Mouse (Mus musculus) ES-E14 (cell line): ENCODE data around the gene Rnf39. TPM values are rescaled to one million over a fixed set of nuclear protein-coding genes. Genes with fewer than 3 reads are reported as not detected.

Source experiments
- DNase-seq: peaks from one replicate; pipeline ENCODE4 v3.0.0-alpha.2; 2013; ENCODE audit warnings: low read depth, low spot score
- H3K27ac ChIP-seq: 2 replicates; pipeline ENCODE4 v1.5.1; 2012; ENCODE audit warnings: low read depth, mild to moderate bottlenecking, low read length, moderate library complexity, mixed read lengths; ENCODE audit not compliant: poor library complexity, insufficient read depth, severe bottlenecking
- H3K36me3 ChIP-seq: 2 replicates; pipeline ENCODE4 v1.6.1; 2012; ENCODE audit warnings: mild to moderate bottlenecking, low read length, moderate library complexity, mixed read lengths; ENCODE audit not compliant: control insufficient read depth, poor library complexity, insufficient read depth, severe bottlenecking
- H3K4me1 ChIP-seq, 2 experiments: fragments of 150-350 bp in 1 of 2; sonication (generic) in 1 of 2; 2 replicates each; pipeline ENCODE4 v1.6.1; 2012; ENCODE audit warnings: low read length in 2 of 2, mild to moderate bottlenecking in 1 of 2, mixed read lengths in 1 of 2; ENCODE audit not compliant: control insufficient read depth in 2 of 2, insufficient read depth in 2 of 2, poor library complexity in 1 of 2
- H3K4me3 ChIP-seq, 2 experiments: fragments of 150-350 bp in 1 of 2; sonication (generic) in 1 of 2; 2 replicates each; pipeline ENCODE4 v1.5.1; 2012; ENCODE audit warnings: low read length in 2 of 2, low read depth in 1 of 2, mild to moderate bottlenecking in 1 of 2, mixed read lengths in 1 of 2; ENCODE audit not compliant: insufficient read depth in 1 of 2, poor library complexity in 1 of 2, severe bottlenecking in 1 of 2
- H3K9ac ChIP-seq: 2 replicates; pipeline ENCODE4 v1.6.1; 2012; ENCODE audit warnings: low read depth, mild to moderate bottlenecking, low read length, mixed read lengths; ENCODE audit not compliant: poor library complexity, insufficient read depth, severe bottlenecking
- H3K9me3 ChIP-seq: fragments of 150-350 bp; sonication (generic); 2 replicates; pipeline ENCODE4 v1.6.1; 2012; ENCODE audit warnings: low read depth, mild to moderate bottlenecking, low read length; ENCODE audit not compliant: control insufficient read depth, insufficient read depth
- CHD2 ChIP-seq: IDR thresholded peaks from 2 replicates; pipeline ENCODE4 v1.6.1; 2014; ENCODE audit warnings: mild to moderate bottlenecking, low read depth, low read length, inconsistent platforms
- HCFC1 ChIP-seq: IDR thresholded peaks from 2 replicates; pipeline ENCODE4 v1.6.1; 2012; ENCODE audit warnings: low read length, inconsistent platforms, borderline replicate concordance; ENCODE audit not compliant: insufficient read depth
- MAFK ChIP-seq: IDR thresholded peaks from 2 replicates; pipeline ENCODE4 v1.6.1; 2014; ENCODE audit warnings: mild to moderate bottlenecking, low read depth, low read length, inconsistent platforms; ENCODE audit not compliant: insufficient read depth
- ZC3H11A ChIP-seq: IDR thresholded peaks from 2 replicates; pipeline ENCODE4 v1.6.1; 2012; ENCODE audit warnings: low read depth, mild to moderate bottlenecking, inconsistent platforms, low read length, borderline replicate concordance
- ZNF384 ChIP-seq: IDR thresholded peaks from 2 replicates; pipeline ENCODE4 v1.6.1; 2012; ENCODE audit warnings: low read depth, low read length, inconsistent platforms
- in situ Hi-C, 2 experiments: fragments of 600-800 bp; cut with MboI; formaldehyde crosslinking; loops; one replicate each; pipeline ENCODE4 v1.15.1; 2025; ENCODE audit warnings: low sequenced_read_pairs in 2 of 2, inconsistent platforms in 1 of 2; ENCODE audit not compliant: unreplicated experiment in 2 of 2
- total RNA-seq: library from RNA; depleted of rRNA; stranded (reverse); fragments of 300-350 nt; gene quantifications from 2 replicates; pipeline ENCODE4 v1.2.3, GENCODE M21; 2012

The Rnf39 gene
- total RNA-seq, 1 experiment: 1.9 TPM

- H3K4me1 ChIP-seq: peaks cover 37 to 44% of the 10 kb centered on the region in 2 experiments
- H3K27ac ChIP-seq: peak overlapping the region; percentile 100
- DNase-seq: no peak
- H3K9ac ChIP-seq: peak overlapping the region; percentile 84
- no peak overlapping the region for H3K4me3 ChIP-seq
- no peaks in the 10 kb centered on the region for H3K9me3 ChIP-seq
- no peak for TF ChIP-seq HCFC1
- no peak for TF ChIP-seq MAFK
- no peak for TF ChIP-seq ZC3H11A
- no peak for TF ChIP-seq ZNF384
- TF ChIP-seq CHD2: no peak
- peaks cover 8% of the 10 kb centered on the region for H3K36me3 ChIP-seq
- in situ Hi-C loops: no loop called here
These were observed 30.1 kb downstream of the Rnf39 start for GRCm38 (mm10) chr17:36972791-36973190.

DNA sequence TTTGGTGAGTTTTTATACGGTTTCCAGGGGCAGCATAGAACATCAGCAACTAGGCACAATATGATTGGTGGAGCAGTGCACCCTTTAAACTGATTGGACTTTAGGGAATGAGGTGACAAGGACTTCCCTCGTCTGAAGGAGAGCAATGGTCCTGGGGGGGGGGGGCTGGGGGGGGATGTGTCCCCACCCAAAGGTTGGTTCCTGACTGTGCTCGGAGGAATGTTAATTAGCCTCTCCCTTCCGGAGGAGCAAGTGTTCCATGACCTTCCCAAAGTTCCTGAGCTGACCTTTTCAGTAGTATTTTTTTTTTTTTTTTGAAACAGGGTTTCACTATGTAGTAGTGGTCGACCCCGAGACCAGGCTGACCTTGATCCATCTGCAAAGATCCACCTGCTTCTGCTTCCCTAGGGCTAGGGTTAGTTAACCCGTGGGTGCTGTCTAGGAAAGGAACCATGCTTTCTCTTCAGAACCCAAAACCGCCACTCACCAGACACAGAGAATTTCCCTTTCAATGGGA lies 30.6 kb downstream of the Rnf39 start:
- H3K9me3 ChIP-seq: no peaks in the 10 kb centered on the region
- peaks cover 37 to 44% of the 10 kb centered on the region in 2 experiments for H3K4me1 ChIP-seq
- H3K36me3 ChIP-seq: peaks cover 6% of the 10 kb centered on the region
- peak; percentile 74 for DNase-seq
- H3K4me3 ChIP-seq: no peak overlapping the region
- peak overlapping the region; percentile 100 for H3K27ac ChIP-seq
- H3K9ac ChIP-seq: peak overlapping the region; percentile 84; the same call in 1 of the 2 replicates
- TF ChIP-seq MAFK (no peak), ZNF384 (peak; percentile 98), HCFC1 (no peak), ZC3H11A (no peak), CHD2 (0 out of 2 replicates have a peak, but pooled peaks have one; percentile 29)
- in situ Hi-C loops: no loop called here

- peak within 1 kb of the TSS; percentile 93 for H3K27ac ChIP-seq
- H3K9ac ChIP-seq: peak within 1 kb of the TSS; percentile 79
- no peak for DNase-seq
- peak within 1 kb of the TSS; percentile 4 to 65 for H3K4me3 ChIP-seq
- no peaks in the 10 kb centered on the region for H3K9me3 ChIP-seq
- peaks cover 5% of the 10 kb centered on the region; the same call in 1 of the 2 replicates for H3K36me3 ChIP-seq
- in situ Hi-C loops: no loop called here
- no peak for TF ChIP-seq ZNF384
- TF ChIP-seq MAFK: no peak
- no peak for TF ChIP-seq CHD2
- no peak for TF ChIP-seq HCFC1
- no peak for TF ChIP-seq ZC3H11A
- H3K4me1 ChIP-seq: peaks cover 15 to 27% of the 10 kb centered on the region in 2 experiments
These were observed 38.6 kb downstream of the Rnf39 start, which contains the start of gene 2410137M14Rik for GRCm38 (mm10) chr17:36981221-36981813. Gene 2410137M14Rik (minus strand): TSS chr17:36981237.

DNA sequence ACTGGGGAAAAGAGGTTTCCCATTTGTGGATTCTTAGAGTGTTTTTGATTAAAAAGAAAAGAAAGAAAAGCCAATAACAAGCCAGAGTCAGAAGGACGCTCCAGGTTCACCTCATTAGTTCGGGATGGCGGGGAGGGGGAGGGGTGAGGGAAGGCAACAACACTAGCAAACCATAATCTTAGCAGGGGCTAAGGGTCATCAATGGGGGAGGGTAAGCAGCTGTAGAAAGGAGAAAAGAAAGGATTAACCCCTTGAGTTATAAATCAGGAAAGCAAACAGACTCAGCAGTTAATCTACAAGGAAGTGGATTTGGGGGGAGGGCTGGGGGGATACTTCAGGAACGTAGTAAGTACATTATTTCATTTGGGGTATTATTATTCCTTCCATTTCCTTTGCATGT lies 39.1 kb downstream of the Rnf39 start:
- peaks cover 13 to 30% of the 10 kb centered on the region in 2 experiments for H3K4me1 ChIP-seq
- peak; percentile 39; the same call in 1 of the 2 replicates for TF ChIP-seq CHD2
- no peak for TF ChIP-seq ZNF384
- no peak for TF ChIP-seq MAFK
- in situ Hi-C loops: no loop called here
- peaks cover 8% of the 10 kb centered on the region; the same call in 1 of the 2 replicates for H3K36me3 ChIP-seq
- DNase-seq: no peak
- H3K9me3 ChIP-seq: no peaks in the 10 kb centered on the region
- peak overlapping the region; percentile 79; the same call in 1 of the 2 replicates for H3K9ac ChIP-seq
- peak overlapping the region; percentile 4 to 65; a peak in 3 of 4 replicates for H3K4me3 ChIP-seq
- peak overlapping the region; percentile 93; the same call in 1 of the 2 replicates for H3K27ac ChIP-seq
